Mouse (Mus musculus): Measurements from ENCODE around the gene Mars.

Gene Mars

DNA sequence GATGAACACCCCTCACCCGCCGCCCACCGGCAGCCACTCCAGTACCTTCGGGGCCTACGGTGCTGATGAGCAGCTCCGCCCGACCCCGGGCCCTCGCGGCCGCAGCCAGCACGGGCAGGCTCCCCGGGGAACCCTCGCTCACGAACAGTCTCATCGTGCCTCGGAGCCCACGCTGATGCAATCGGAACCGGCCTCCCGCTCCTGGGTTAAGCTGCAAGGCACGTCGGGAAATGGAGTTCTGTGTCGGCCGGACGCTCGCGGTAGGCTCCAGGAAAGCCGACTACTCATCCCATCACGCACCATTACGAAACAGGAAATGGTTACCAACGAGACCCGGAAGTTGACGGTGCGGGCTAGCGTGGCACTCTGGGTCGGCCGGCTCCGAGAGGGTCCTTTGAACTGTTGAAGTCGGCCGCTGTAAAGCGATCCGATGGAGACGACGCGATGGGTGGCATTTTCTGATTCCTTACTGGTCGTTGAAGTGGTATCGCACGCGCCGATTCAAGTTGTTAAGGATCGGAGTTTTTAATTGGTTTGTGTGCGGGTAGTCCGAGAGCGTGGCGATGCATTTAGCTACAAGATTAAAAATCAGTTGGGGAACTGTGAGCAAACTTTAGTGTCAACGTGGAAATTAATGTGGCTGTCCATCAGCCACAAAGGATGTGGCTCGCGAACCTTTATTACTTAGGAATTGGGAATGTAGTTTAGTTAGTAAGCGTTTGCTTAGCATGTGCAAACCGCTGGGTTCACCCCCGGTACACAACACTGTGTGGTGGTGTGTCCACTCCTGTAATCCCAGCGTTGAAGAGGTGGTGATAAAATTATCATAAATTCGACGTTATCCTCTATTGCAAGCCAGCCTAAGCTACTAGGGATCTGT is at the start of gene Mars:
Gene Mars (minus strand): TSS at position 311 of the 880 bp plus-strand sequence.
- peak; percentile 95 to 96 for DNase-seq

DNA sequence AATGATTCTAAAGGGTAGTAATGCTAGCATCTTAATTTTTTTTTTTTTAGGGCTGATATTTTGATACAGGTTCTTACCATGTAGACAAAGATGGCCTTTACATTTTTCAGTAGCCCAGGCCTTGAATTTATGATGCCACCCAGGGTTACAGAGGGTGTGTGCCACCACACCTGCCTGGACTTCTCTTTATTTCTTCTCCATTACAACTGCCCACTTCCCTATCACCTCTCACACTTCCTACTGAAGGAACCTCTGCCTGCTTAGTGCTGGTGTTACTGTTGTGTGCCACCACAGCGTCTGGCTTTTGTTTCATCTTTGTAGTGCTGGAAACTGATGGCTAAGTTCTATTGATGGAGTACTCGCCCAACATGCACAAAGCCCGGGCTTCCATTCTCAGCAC is 49.1 kb upstream of the Mars start:
- no peak for DNase-seq

DNA sequence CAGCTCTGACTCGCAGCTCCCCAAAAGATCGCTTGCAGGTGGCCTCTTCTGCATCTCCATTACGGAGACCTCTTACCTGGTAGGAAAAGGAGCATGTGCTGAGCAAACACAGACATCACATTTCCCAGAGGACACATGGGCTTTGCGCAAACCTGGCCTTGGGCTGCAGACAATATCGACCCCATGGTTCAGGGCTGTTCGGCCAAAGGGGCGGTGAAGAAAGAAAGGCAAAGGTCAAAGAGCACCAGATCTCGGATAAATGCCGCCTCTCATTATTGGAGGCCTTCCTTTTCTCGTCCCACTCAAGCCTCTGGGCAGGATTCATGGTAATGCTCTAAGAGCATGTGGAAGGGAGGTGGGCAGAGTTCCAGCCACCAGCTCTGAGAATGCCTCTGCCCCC is 43.8 kb upstream of the Mars start:
- no peak for DNase-seq

DNA sequence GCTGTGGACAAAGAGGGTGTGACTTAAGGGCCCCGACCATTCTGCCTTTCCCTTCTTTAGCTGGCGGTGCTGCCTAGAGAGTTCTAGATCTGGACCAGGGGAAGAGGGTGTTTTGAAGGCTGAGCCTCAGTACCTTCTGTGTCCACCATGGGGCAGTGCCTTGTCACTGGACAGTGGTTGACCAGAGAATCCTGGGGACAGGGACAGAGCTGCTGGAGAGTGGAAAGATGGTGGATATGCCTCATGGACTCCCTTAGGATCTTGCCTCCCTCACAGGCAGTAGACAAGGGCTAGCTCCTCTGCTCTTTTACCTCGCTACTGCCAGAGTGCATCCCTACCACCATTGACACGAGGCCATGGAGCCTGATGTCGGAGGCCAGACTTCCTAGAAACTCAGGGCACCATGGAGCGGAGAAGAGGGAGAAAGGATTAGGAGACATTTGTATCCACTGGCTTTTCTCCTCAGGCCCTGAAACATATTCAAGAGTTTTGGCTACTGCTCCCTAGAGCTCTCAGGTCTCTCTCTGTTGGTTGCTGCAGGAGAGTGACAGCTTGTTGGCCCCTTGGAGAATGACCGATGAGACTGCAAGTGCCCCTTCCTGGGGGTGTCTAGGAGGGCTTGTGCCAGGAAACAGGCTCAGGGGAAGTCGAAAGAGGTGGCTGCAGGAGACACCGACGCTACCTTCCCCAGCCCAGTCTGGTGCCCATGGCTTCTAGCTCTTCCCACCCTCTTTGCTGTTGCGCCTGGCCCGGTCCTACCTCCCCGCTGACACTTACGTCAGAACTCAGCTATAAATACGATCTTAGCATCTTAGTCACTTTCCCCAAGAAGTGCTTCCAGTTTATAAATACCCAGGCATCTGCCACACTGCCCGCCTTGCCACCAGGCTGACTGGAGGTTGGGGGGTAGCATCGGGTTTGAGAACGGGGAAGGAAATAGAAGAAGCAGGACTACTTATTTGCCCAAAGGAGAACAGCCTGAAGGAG is 42.6 kb upstream of the Mars start, which contains the start of gene Inhbe:
Gene Inhbe (minus strand): TSS at position 503 of the 987 bp plus-strand sequence.
- no peak for DNase-seq

DNA sequence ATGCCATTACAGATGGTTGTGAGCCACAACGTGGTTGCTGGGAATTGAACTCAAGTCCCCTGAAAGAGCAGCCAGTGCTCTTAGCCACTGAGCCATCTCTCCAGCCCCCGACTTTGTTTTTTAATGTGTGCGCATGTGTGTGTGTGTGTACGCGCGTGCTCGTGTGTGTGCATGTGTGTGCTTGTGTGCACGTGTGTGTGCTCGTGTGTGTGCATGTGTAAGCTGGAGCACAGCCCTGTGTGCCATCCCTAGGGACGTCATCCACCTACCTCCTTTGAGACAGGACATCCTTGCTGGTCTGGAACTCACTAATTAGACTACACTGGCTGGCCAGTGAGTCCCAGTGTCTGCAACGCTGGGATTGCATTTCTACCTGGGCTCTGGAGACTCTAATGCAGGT is 41.2 kb upstream of the Mars start:
- no peak for DNase-seq

DNA sequence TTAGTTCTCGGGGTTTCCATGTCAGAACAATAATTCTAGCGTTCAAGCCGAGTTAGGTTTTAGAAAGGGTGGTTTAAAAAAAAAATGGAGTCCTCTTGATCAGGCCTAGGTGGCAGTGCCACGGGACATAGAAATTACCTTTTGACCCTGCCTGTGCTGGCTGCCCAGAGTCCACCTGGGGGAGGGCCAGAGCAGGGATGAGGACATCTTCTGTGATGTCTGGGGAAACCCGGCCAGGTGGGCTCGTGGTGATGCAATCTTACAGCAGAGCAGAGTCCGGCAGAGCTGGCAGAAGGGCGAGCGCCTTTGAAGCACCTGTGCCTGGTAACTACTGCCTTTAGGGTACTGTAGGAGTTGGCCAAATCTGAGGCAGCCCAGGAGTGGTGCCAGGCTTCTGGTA is 40.6 kb upstream of the Mars start:
- peak in 1 of 2 experiments; percentile 21 for DNase-seq

DNA sequence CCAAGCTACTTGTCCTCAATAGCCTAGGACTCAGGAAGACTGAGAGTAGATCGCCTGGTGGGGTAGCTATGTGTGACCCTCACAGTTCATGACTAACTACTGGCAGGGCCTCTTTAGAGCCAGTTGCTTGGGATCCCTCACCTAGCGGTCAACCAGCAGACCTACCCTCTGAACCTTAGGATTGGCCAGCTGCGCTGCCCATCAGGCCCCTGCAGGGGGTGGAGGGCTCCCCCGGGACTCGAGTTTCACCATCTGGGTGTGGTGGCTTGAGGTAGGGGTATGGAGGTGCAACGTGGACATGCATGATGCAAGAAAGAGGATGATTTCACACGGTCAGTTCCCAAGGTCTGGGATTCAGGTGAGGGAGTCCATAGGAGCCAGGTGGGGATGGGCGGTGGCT is 40.1 kb upstream of the Mars start:
- no peak for DNase-seq

DNA sequence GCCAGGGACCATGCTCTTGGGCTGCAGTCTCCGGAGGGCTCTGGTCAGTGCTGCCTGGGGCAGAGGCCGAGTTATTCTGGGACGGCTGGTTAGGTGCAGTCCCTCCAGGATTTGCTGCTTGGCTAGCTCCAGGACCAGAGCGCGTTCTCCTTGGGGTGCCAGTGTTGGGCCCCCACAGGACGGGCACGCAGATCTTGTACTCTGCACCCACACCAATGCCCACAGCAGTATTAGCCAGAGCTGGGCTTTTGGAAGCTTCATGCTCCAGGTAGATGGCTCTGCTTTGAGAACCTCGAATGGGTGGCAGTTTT is 39.7 kb upstream of the Mars start:
- no peak for DNase-seq

DNA sequence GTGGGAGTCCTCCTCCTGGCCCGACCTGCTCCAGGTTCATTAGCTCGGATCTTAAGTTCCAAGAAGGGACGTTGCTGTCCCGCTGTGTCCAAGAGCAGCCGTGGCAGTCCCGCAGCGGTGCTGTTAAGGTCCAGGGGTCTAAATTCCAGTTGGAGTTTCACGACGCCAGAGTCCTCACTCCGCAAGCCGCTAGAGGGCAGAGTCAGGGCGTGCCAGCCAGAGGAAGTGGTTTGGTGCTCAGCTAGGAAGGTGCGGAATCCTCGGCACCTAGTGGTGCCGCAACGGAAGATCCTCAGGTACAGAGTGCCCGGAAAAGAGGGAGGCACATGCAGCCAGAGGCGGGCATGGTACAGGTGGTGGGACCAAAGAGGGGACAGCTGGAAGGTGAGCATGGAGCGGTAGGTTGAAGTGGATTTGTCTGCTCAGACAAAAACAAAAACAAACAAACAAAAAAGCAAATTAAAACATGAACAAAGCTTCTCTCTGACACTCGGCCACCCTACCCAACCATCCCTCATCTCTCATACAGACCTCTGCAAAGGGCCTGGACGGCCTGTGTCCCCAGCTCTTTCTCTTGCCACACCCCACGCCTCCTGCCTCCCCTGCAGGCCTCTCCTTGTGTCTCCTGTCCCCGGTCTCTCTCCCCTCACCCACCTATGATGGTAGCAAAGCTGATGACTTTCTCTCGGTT is 39.2 kb upstream of the Mars start:
- peak; percentile 68 to 81 for DNase-seq

DNA sequence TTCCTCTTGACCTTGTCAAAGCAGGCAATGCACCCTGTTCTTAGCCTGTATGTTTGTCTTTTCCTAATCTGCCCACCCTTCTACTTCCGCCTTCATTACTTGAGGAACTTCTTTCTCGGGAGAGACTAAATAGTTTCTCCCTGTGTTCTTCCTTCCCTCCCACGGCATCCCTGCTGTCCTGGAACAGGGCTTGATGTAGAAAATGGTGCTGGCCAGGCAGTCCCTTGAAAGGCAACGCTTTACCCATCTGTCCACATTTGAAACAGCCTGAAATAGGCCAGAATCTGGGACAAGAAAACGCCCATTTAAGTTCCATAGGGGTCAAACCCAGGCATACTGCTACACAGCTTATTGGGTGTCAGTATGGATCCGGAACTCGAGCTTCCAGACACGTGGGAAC is 38.2 kb upstream of the Mars start:
- DNase-seq, result no peak

DNA sequence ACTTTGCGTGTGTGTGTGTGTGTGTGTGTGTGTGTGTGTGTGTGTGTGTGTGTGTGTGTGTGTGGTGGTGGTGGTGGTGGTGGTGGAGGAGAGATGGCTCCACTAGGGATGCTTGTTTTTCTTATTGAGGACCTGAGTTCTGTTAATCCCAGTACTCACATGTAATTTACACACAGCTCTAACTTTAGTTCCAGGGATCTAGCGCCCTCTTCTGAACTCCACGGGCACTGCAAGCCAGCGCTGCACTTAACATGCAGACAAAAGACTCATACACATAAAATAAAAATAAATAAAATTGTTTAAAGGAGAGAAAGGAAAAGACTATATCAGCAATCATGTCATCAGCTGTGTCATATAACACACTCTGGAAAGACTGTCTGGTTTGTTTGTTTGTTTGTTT is 37.4 kb upstream of the Mars start:
- no peak for DNase-seq

DNA sequence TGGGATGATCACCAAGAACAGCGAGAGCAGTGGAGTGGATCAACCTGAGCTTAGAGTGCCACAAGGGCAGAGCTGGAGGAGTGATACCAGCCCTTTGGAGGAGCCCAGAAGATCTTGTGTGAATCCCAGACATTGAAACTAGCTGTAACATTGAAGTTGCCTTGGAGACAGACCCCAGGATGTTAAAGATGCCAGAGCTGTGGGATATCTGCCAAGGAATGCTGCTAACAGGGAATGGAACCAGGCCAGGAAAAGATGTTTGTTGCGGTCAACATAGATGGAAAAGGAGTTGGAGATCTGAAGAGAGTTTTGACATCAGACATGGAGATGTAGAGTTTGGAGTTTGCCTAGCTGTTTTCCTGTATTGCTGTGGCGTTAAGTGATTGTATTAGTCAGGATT is 34.6 kb upstream of the Mars start:
- DNase-seq, result no peak

DNA sequence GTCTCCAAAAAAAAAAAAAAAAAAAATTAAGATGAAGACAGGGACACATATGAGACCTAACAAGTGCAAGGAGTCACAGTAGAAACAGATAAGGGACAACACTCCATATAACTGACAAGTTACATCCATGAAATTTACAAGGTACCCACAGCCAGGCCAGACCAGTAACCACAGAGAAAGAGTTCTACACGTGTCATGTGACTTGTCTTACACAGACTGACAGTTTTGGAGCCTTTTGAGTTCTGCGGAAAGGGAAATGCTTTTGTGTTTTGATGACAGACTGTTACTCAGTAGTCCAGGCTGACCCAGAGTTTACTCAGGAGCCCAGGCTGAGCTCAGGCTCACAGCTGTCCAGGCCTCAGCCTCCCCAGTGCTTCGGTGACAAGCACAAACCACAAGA is 31.4 kb upstream of the Mars start:
- no peak for DNase-seq

DNA sequence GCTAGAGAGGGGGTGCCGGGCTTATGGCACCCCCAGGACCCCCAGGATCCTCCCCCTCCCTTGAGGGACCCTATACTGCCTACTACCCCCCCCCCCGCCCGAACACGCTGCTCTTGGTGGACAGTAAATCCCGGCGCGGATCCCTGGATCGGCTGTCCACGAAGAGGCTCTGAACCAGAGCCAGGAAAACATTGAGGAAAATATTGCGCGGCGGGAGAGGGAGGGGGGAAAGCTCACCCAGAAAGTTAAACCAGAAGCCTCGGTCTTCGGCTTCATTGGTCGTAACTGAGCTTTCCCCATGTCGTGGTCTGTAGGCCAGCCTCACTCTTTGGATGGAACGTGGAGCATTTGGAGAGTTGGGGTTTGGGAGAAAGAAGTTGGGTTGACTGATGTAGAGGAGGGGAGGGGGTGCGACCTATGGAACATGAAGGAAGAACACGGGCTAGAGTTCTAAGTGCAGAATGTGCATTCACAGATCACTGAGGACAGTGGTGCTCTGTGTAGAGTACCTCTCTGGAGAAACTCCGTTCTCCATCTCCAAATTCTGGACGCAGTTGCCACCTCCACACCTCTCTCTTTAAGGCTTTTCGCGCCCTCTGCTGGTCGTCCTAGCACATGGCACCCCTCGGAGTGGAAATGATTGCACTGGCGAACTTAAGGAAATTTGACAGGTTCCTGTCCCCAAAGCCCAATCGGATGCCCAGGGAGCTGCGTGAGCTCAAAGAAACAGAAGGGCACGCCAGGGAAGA is 30.5 kb upstream of the Mars start, which contains the start of gene Gli1:
Gene Gli1 (minus strand): TSS at position 84 of the 749 bp plus-strand sequence.
- peak; percentile 58 to 83 for DNase-seq

DNA sequence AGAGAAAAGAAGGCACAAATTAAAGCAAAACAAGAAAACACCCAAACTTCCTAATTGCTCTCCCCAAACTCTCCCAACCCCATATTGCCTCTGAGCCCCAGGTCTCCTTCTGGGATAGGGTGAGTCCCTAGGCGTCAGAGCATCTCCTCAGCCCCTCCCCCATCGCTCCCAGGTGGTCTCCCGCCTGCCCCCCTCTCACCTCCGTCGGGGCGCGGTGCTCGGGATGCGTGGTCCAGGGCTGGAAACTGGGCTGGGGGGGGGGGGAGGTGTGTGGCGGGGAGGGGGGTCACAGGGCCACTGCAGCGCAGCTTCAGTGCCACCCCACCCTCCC is 29.7 kb upstream of the Mars start:
- no peak for DNase-seq

DNA sequence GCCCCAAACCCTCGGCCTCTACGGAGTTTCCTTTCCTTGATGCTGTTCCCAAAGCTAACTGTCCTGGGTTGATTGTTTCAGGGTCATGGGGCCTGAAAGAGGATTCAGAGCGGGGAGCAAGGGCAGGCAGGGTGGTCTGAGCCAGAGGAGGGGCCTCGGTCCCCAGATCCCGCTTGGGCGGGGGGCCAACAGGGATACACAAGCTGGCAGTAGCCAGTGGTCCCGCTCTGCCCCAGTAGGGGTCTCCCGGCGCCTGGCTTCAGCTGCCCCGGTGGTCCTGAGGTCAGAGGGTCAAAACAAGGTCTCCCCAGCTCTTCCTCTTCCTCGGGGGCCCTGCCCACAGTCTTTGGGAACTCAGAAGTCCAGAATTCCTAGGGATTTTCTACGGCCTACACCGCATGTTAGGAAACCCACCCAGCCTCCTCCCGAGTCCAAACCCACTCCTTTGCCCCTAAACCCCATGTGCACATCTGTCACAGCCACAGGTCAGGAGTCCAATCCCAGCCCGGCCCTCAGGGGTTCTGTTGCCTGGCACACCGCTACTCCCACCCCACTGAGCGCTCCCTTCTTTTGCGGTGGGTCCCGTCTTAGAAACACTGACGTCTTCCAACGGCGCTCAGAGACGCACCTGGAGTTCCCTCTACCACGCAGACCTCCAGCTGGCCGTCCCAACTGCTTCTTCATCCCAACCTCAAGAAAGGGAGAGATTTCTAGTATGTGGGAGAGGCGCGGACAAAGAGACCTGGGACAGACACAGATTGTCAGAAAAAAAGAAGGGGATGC is 29.2 kb upstream of the Mars start:
- DNase-seq, result no peak

DNA sequence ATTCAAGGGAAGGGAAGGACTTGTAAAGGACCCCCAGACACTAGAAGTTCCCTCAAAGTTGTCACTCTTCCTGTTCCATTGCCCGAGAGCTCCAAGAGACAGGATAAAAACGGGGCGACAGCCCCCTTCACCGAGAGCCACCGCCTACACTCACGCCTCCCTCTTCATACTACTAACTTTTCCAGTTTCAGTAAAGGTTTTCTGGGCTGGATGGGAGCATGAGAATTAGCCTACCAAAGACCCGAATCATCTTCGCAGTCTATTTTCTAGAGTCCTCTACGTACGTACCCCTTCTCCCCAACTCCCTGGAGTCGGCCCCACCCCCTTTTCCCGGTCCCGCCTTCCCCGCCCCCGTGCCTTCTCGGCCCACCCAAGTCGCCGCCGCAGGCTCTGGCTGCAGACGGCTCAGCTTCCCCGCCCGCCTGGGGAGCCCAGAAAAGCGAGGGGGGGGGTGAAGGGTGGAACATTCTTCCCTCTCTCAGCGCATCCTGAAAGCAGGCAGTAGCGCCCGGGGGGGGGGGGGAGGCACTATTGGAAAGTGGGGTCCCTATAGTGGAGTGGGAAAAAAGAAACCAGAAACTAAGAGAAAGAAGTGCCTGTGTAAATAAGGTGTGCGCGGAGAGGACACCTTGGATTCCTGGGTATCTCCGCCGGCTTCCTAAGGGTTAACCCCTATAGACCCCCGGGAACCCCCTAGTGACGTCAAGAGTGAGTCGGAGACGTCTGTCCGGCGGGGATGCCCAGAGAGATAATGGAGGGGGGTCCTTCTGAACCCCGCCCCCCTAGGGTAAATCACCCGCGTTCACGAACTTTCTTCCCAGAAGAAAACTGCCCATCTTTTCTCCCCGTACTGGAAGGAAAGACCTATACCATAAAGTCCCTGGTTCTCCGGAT is 28.3 kb upstream of the Mars start:
- no peak for DNase-seq

DNA sequence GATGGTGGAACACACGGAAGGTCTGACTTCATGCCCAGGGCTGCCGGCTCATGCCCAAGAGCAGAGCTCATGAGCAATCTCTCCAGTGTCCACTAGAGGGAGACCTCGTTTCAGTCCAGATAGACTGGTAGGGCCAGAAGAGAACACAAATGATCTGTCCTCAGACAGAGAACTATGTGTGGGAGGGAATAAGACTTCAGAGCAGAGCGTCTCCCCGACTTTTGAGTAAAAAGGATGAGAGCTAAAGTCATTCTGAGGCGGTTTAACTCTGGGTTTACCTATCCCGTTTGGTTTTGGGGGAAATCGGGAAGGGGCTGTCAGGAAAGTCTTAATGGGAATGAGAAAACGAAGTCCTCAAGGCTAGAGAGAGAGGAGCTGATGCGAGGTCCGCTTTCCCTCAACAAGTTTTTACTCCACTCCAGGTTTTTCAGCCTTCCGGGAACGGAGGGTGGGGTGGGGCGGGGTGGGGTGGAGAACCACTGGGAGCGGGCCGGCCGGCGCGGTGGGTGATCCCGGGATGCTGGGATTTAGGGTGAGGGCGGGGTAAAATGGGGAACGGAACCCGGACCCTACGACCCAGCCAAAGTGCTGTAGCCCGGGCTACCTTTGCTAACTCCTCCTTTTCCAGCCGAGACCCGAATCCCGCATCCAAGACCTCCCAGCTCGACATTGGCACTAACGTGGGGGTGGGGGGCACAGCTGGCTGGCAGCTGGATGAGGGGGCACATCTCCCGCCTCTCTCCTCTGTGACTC is 27.5 kb upstream of the Mars start:
- DNase-seq, result peak; percentile 87 to 90

DNA sequence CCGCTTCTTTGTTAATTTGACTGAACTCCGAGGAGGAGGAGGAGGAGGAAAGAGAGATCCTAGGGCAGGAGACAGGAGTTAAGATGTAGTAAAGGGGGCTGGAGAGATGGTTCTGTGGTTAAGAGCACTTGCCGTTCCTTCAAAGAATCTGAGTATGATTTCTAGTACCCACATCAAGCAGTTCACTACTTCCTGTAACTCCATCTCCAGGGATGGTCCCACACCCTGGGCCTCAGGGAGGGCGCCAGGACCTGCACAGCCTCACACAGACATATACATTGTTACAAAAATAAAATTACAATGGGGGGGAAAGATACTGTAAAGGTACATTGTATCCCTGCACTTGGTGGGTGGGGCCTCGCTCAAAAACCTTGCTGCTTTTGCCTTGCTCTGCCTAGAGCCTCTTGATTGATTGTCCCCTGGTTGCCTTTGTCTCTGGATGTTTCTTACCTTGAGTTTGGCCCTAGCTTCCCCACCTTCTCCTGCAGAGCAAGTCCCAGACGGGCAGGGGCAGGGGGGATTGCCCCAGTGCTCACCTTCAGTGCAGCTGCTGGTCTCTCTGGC is 26.0 kb upstream of the Mars start:
- DNase-seq, result no peak

All from kidney, adult 8-10 months (tissue).